Mouse (Mus musculus): Measurements from ENCODE around the gene Luc7l3. TPM values are rescaled to one million over a fixed set of nuclear protein-coding genes. Genes with fewer than 3 reads are reported as not detected.

Luc7l3 gene
- polyA plus RNA-seq, 2 experiments from 2014 or later: 153 to 164 TPM

DNA sequence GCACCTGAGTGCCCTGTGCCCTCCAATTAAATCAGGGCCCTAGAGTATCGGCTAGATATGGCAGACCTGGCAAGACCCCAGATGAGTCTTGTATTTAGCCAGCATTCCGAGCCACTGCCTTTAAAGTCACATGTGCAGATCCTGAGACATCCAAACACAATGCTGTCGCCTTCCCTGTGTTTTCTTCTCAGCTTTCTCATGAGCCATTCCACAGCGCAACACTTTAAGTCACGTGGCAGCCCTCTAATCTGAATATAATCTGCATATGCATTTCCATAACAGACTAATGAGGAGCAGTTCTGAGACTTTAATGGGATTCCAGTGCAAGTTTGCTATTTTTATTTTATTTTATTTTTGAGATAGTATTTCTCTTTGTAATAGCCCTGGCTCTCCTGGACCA is 66.1 kb downstream of the Luc7l3 start:
- ATAC-seq: no peak

GRCm38 (mm10) chr11:94253691-94254090 is 68.1 kb downstream of the Luc7l3 start:
- ATAC-seq: no peak

DNA sequence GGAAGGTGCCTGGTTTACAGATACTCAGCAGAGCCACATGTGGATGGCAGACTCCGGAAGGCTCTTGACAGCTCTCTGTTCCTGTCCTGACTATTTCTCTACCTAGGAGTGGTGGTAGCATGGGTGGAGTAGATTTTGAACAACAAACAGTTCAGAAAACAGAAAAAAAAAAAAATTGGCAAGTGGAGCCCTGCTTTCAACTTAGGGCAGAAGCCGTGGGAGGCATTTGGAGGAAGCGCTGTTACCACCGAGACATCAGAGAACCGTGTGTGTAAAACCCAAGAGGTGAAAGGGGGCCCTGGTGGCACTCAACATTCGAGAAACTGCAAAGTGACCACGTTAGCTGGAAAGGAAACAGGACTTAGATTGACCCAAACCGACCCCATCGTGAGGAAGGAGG is 68.6 kb downstream of the Luc7l3 start:
- no peak for ATAC-seq

- no peak for ATAC-seq
Observed at GRCm38 (mm10) chr11:94246789-94247061, 75.1 kb downstream of the Luc7l3 start.

- ATAC-seq: no peak
Observed at GRCm38 (mm10) chr11:94245955-94246788, 75.6 kb downstream of the Luc7l3 start, which contains the start of gene Wfikkn2. TSS of gene Wfikkn2 (minus strand) at chr11:94246005.

- no peak for ATAC-seq
Observed at GRCm38 (mm10) chr11:94244385-94244784, 77.4 kb downstream of the Luc7l3 start.

- peak; percentile 74 for ATAC-seq
Observed at GRCm38 (mm10) chr11:94243422-94244180, 78.2 kb downstream of the Luc7l3 start.

GRCm38 (mm10) chr11:94242760-94243421 is 78.9 kb downstream of the Luc7l3 start:
- ATAC-seq: peak; percentile 54

DNA sequence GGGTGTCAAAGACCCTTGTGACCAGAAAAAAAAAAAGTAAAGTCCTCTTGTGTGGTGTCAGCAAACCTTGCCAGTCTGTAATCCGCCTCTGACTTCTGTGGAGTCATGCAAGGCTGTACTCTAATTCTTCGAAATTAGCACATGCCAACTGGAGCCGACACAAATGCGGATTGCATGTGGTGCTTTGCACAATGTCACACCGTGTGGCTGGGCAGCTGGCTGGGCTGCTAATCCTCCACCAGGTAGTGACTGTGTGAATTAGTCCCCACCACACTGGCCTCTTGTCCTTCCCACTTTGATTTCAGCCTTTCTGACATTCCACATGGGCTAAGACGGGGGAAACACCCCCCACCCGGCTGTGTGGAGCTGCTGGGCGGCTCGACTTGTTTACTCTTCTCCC is 82.1 kb downstream of the Luc7l3 start:
- no peak for ATAC-seq

DNA sequence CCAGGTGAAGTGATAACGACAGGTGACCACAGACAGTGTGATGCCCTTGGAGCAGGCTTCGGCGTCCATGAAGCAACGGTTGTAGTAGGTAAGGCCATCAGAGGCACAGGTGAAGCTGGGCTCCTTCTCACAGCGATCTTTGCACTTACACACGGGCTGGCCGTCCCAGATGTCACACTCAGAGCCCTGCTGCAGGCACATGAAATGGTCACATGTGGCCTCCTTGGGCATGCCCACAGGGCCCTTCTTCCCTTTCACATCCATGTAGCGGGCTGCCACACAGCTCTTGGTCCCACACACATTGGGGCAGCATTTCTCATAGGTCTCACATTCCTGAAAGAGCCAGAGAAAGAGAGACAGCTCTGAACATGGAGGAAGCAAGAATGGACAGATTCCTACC is 83.0 kb downstream of the Luc7l3 start:
- ATAC-seq: no peak

Other genes starting within 250 kb of the Luc7l3 start
- 1 to 10 TPM; 4.7 to 8.9 TPM for gene Tob1, start 110.5 kb downstream of the Luc7l3 start, polyA plus RNA-seq (2017; shearing (Covaris generic))
- 1 to 10 TPM in 1 of 2 experiments, under 1 TPM in 1; 0.86 to 2.4 TPM for gene Wfikkn2, start 76.0 kb downstream of the Luc7l3 start, polyA plus RNA-seq (2017; shearing (Covaris generic))
- 1 to 10 TPM in 1 of 2 experiments, not detected in 1; 1.3 TPM for gene Gm21885, start 40.1 kb downstream of the Luc7l3 start, polyA plus RNA-seq (2017; shearing (Covaris generic))
- 10 to 100 TPM; 14.1 to 14.8 TPM for gene Ankrd40, start 6.0 kb upstream of the Luc7l3 start, polyA plus RNA-seq (2017; shearing (Covaris generic))
- gene Abcc3, start 71.0 kb upstream of the Luc7l3 start, polyA plus RNA-seq (2017; shearing (Covaris generic)): 1 to 10 TPM in 1 of 2 experiments, under 1 TPM in 1; 0.67 to 2.8 TPM
- gene Cacna1g, start 152.2 kb upstream of the Luc7l3 start, polyA plus RNA-seq (2017; shearing (Covaris generic)): not detected
- gene Spata20, start 164.2 kb upstream of the Luc7l3 start, polyA plus RNA-seq (2017; shearing (Covaris generic)): not detected
- gene Epn3, start 178.0 kb upstream of the Luc7l3 start, polyA plus RNA-seq (2017; shearing (Covaris generic)): not detected
- gene Mycbpap, start 199.8 kb upstream of the Luc7l3 start, polyA plus RNA-seq (2017; shearing (Covaris generic)): not detected
- gene Rsad1, start 227.3 kb upstream of the Luc7l3 start, polyA plus RNA-seq (2017; shearing (Covaris generic)): 1 to 10 TPM in 1 of 2 experiments, under 1 TPM in 1; 0.78 to 1.7 TPM
- gene Chad, start 243.1 kb upstream of the Luc7l3 start, polyA plus RNA-seq (2017; shearing (Covaris generic)): under 1 TPM; 0.26 to 0.73 TPM

Measured in CD4-positive, CD25-positive, alpha-beta regulatory T cell, adult 4 months (primary cell).